Mouse (Mus musculus) embryonic facial prominence, embryonic 14.5 days (tissue): Measurements from ENCODE around the gene Lzts3. TPM values are rescaled to one million over a fixed set of nuclear protein-coding genes. Genes with fewer than 3 reads are reported as not detected.

ENCODE experiments used
- polyA plus RNA-seq: library from polyadenylated mRNA; unstranded; fragments of >200 nt; fragmentation: Nextera tagmentation; extraction: Ambion mirVana; gene quantifications from 2 replicates; pipeline ENCODE4 v1.2.1, GENCODE M21; 2014

Lzts3 gene
- polyA plus RNA-seq, 1 experiment from 2014 or later: 1.8 TPM

Other genes starting within 250 kb of the Lzts3 start
- gene Cpxm1, start 245.2 kb downstream of the Lzts3 start, polyA plus RNA-seq: 94.8 and 106 TPM in 2 replicates
- gene Gm28372, start 237.6 kb downstream of the Lzts3 start, polyA plus RNA-seq: not detected in 2 replicates
- gene 1700020A23Rik, start 237.5 kb downstream of the Lzts3 start, polyA plus RNA-seq: not detected in 2 replicates
- not detected in 2 replicates for gene Tmem239, start 236.3 kb downstream of the Lzts3 start, polyA plus RNA-seq
- gene Vps16, start 218.5 kb downstream of the Lzts3 start, polyA plus RNA-seq: 51.6 and 66.0 TPM in 2 replicates
- gene Pced1a, start 218.1 kb downstream of the Lzts3 start, polyA plus RNA-seq: 12.2 and 12.3 TPM in 2 replicates
- 111 and 115 TPM in 2 replicates for gene Ptpra, start 192.5 kb downstream of the Lzts3 start, polyA plus RNA-seq
- 88.6 and 91.7 TPM in 2 replicates for gene Mrps26, start 79.1 kb downstream of the Lzts3 start, polyA plus RNA-seq
- not detected in 2 replicates for gene Oxt, start 66.6 kb downstream of the Lzts3 start, polyA plus RNA-seq
- not detected in 2 replicates for gene Avp, start 60.2 kb downstream of the Lzts3 start, polyA plus RNA-seq
- gene Fastkd5, start 12.8 kb downstream of the Lzts3 start, polyA plus RNA-seq: 14.7 and 15.4 TPM in 2 replicates
- 9.9 and 14.2 TPM in 2 replicates for gene Ubox5, start 12.8 kb downstream of the Lzts3 start, polyA plus RNA-seq
- 55.9 and 63.8 TPM in 2 replicates for gene Ddrgk1, start 21.9 kb upstream of the Lzts3 start, polyA plus RNA-seq
- gene Itpa, start 24.8 kb upstream of the Lzts3 start, polyA plus RNA-seq: 90.4 and 98.7 TPM in 2 replicates
- 1.8 and 2.3 TPM in 2 replicates for gene Slc4a11, start 54.7 kb upstream of the Lzts3 start, polyA plus RNA-seq